Mouse (Mus musculus) lung, postnatal 0 days (tissue): Measurements from ENCODE around the gene Kalrn.

Source experiments
- CTCF ChIP-seq: IDR thresholded peaks from 2 replicates; pipeline ENCODE4 v1.5.1; 2016; ENCODE audit warnings: antibody characterized with exemption, mild to moderate bottlenecking
- EP300 ChIP-seq: IDR thresholded peaks from 2 replicates; pipeline ENCODE4 v1.6.1; 2016; ENCODE audit warnings: antibody characterized with exemption, mild to moderate bottlenecking, control low read depth

DNA sequence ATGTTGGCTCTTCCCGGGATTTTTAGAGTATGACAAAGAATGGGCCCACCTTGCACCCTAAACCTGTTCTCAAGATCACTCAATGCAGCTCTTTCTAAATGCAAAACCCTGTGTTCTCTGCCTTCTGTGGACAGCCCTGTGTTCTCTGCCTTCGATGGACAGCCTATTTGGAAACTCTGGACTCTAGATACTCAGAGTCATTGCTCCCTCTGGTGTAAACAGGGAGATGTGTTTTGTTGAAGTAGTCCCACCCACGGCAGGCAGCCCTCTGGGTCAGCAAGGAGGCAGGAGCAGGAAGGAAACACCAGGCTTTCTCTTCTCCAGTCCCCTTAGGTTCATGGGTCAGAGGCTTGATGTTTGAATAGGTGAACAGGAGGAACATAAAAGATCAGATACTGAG is 32.3 kb upstream of the Kalrn start:
- TF ChIP-seq CTCF (peak; percentile 81), EP300 (no peak)
